Mouse (Mus musculus): ENCODE results near the gene Gdf15.

GRCm38 (mm10) chr8:70593961-70594609 lies 38.2 kb downstream of the Gdf15 start, which contains the start of gene Isyna1:
- TF ChIP-seq ZKSCAN1 (IDR thresholded peaks at IDR 0.05; ENCODE audit: low read depth, low read length) (no peak), TCF12 (IDR thresholded peaks at IDR 0.05; ENCODE audit: low read depth, low read length) (0 out of 2 replicates have a peak, but pooled peaks have one; percentile 11), EP300 (IDR thresholded peaks at IDR 0.05; ENCODE audit: low read depth in 1 of 2, low read length in 2 of 2) (no peak), CTCF (IDR thresholded peaks at IDR 0.05 in 2 of 3, conservative IDR thresholded peaks at IDR 0.05 in 1 of 3; ENCODE audit: control insufficient read depth in 1 of 3, insufficient read depth in 1 of 3, low read depth in 2 of 3, low read length in 3 of 3, poor library complexity in 1 of 3, severe bottlenecking in 1 of 3) (no peak), ZNF384 (IDR thresholded peaks at IDR 0.05; ENCODE audit: low read depth, low read length) (no peak), MYB (IDR thresholded peaks at IDR 0.05; ENCODE audit: low read depth, low read length) (no peak), CHD1 (IDR thresholded peaks at IDR 0.05; ENCODE audit: low read depth, low read length) (no peak), MAFK (IDR thresholded peaks at IDR 0.05; ENCODE audit: borderline replicate concordance, low read depth, low read length) (no peak), USF2 (IDR thresholded peaks at IDR 0.05; ENCODE audit: borderline replicate concordance in 1 of 2, insufficient read depth in 1 of 2, low read depth in 1 of 2, low read length in 2 of 2) (no peak)

Measured in MEL (cell line).